Mouse (Mus musculus): Measurements from ENCODE around the gene Gm6169. TPM values are rescaled to one million over a fixed set of nuclear protein-coding genes. Genes with fewer than 3 reads are reported as not detected.
"Not testable (repeated sequence)": the region's sequence is repeated elsewhere in the genome, so short reads cannot be mapped to it uniquely, and the experiment has no call there.

Gm6169 gene
- total and polyA plus RNA-seq, 2 experiments from 2014 or later = 0.65 to 2.1 TPM

DNA sequence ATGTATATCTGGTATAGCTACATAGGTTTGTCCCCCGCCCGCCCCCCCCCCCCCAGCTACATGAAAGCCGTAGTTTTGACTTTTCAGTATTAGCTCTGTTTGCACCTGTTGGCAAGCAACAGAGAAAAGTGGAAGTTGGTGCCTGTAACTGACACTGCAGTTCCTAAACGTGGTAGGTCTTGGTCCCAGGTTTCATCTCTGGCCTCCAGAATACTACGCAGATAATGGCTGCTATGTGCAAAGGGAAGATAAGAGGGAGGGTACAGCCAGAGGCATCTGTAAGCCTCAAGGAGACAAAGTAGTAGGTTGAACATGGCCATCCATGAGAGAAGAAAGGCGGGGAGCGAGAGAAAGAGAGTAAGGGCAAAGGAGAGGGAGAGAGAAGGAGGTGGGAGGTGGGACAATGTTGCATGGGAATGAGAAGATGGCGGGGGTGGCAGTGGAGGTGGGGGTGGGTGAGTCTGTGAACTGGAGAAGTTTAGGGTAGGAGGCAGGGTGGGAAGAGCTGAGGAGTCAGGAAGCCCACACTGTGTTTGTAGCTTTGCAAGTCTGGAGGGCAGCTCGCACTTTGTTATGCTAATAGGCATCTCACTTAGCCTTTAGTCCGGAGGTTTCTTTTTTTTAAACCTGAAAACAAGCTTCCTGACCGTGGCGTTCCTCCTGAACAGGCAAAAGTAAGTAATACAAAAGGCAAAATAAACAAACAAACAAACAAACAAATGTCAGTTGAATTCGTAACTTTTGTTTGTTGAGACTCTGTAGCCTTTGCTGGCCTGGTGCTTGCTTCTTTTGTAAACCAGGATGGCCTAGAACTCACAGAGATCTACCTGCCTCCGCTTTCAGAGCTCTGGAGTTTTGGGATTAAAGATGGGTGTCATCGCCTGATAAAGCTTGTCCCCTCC lies 32.1 kb downstream of the Gm6169 start, which contains the start of gene Fam169a:
Gene Fam169a, plus strand, starts transcription at position 638 of the 902 bp plus-strand sequence.
- Histone ChIP-seq H3K4me1 (ENCODE audit: control insufficient read depth, insufficient read depth) (no peaks in the 10 kb centered on the region), H3K4me3 (ENCODE audit: low read depth, low read length) (no peak within 1 kb of the TSS), H3K4me2 (ENCODE audit: low read depth, low read length) (no peak within 1 kb of the TSS), H3K9me3 (replicated peaks; ENCODE audit: control insufficient read depth, low read length) (no peaks in the 10 kb centered on the region), H3K27me3 (ENCODE audit: control insufficient read depth, insufficient read depth, low read length) (peaks cover 15% of the 10 kb centered on the region), H3K36me3 (replicated peaks; ENCODE audit: control insufficient read depth, insufficient read depth, low read length) (no peaks in the 10 kb centered on the region), H3K27ac (ENCODE audit: low read depth) (no peak within 1 kb of the TSS), H3K9ac (replicated peaks; ENCODE audit: low read depth, low read length) (no peak within 1 kb of the TSS)
- ATAC-seq (ENCODE audit: insufficient read depth, low read depth) = no peak
- TF ChIP-seq EP300 (IDR thresholded peaks at IDR 0.05; ENCODE audit: low read depth) = no peak
- TF ChIP-seq CTCF (IDR thresholded peaks at IDR 0.05; ENCODE audit: low read depth) = no peak
- WGBS = 68% methylated on average over 15 of the region's 15 CpGs
- DNase-seq (ENCODE audit: low spot score) = no peak

DNA sequence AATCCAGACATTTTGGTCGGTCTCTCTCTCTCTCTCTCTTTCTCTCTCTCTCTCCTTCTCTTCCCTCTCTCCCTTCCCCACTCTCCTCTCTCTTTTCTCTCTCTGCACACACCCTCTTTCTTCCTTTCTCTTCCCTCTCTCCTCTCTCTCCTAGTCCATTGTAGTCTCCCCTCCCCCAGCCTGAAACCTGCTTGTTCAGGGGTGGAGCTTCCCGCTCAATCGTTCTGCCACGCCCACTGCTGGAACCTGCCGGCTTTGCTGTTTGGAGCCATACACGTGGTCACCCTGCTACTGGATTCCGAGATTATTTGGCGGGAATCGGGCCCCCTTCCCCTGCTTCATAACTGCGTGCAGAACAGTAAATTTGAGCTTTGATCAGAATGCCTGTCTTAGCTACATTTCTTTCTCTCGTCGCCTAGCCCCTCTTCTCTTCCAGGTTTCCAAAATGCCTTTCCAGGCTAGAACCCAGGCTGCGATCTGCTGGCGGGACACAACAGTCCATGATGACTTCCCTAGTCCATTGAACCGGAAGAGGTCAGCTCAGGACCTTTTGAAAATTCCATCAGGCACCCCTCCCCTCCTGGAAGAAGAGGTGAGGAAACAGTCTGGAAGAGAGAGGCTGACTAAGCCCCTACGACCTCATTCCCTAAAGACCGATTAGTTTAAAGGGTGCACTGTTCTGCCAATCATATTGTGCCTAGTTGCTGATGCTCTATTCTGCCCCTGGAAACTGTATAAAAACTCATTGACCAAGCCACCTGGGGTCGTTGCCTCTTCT lies 34.0 kb downstream of the Gm6169 start:
- not testable (repeated sequence) for ATAC-seq (ENCODE audit: insufficient read depth, low read depth); H3K9me3 ChIP-seq (replicated peaks; ENCODE audit: control insufficient read depth, low read length); H3K4me1 ChIP-seq (ENCODE audit: control insufficient read depth, insufficient read depth); H3K4me3 ChIP-seq (ENCODE audit: low read depth, low read length); H3K9ac ChIP-seq (replicated peaks; ENCODE audit: low read depth, low read length); DNase-seq (ENCODE audit: low spot score); H3K27me3 ChIP-seq (ENCODE audit: control insufficient read depth, insufficient read depth, low read length); H3K4me2 ChIP-seq (ENCODE audit: low read depth, low read length); H3K27ac ChIP-seq (ENCODE audit: low read depth); H3K36me3 ChIP-seq (replicated peaks; ENCODE audit: control insufficient read depth, insufficient read depth, low read length)
- WGBS = 49% methylated on average over 18 of the region's 18 CpGs

DNA sequence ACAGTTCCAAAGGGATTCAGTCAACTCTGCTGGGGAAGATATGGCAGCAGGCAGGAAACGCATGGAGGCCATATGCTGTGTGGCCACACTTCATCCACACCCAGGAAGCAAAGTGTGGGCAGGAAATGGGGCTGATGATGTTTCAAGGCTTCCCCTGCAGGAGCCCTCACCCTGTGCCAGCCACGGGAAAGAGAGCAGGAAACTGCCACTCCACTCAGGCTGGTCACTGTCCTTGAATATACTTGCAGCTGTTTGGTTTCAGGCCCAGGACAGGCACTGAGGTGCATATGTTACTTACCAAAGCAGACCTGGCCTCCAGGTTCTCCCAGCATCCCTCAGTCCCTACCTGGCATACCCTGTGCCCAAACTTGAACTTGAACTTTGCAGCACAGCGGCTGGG lies 34.6 kb downstream of the Gm6169 start:
- no peak overlapping the region for H3K4me3 ChIP-seq (ENCODE audit: low read depth, low read length)
- H3K27ac ChIP-seq (ENCODE audit: low read depth) = no peak overlapping the region
- H3K4me2 ChIP-seq (ENCODE audit: low read depth, low read length) = no peak overlapping the region
- 52% methylated on average over 3 of the region's 3 CpGs for WGBS
- no peaks in the 10 kb centered on the region for H3K9me3 ChIP-seq (replicated peaks; ENCODE audit: control insufficient read depth, low read length)
- peaks cover 2% of the 10 kb centered on the region; the same call in 1 of the 2 replicates for H3K27me3 ChIP-seq (ENCODE audit: control insufficient read depth, insufficient read depth, low read length)
- no peak for TF ChIP-seq EP300 (IDR thresholded peaks at IDR 0.05; ENCODE audit: low read depth)
- no peak for TF ChIP-seq CTCF (IDR thresholded peaks at IDR 0.05; ENCODE audit: low read depth)
- H3K4me1 ChIP-seq (ENCODE audit: control insufficient read depth, insufficient read depth) = no peaks in the 10 kb centered on the region
- ATAC-seq (ENCODE audit: insufficient read depth, low read depth) (no peak), DNase-seq (ENCODE audit: low spot score) (no peak)
- H3K36me3 ChIP-seq (replicated peaks; ENCODE audit: control insufficient read depth, insufficient read depth, low read length) = no peaks in the 10 kb centered on the region
- no peak overlapping the region for H3K9ac ChIP-seq (replicated peaks; ENCODE audit: low read depth, low read length)

DNA sequence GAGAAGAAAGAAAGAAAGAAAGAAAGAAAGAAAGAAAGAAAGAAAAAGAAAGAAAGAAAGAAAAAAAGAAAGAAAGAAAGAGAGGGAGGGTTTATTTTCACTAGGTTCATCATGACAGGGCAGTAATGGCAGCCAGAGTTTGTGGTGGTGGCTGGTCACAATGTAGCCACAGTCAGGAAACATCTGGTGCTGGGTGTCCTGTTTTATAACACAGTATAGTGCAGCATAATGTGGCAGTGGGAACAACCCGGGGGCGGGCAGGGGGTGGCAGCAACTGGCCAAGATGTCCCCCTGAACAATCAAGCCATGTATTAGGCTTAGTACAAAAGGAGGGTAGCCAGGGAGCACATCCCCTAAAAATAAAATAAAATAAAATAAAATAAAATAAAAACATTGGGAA lies 35.6 kb downstream of the Gm6169 start:
- Histone ChIP-seq H3K27me3 (ENCODE audit: control insufficient read depth, insufficient read depth, low read length) (no peaks in the 10 kb centered on the region), H3K4me3 (ENCODE audit: low read depth, low read length) (no peak overlapping the region), H3K9me3 (replicated peaks; ENCODE audit: control insufficient read depth, low read length) (no peaks in the 10 kb centered on the region), H3K36me3 (replicated peaks; ENCODE audit: control insufficient read depth, insufficient read depth, low read length) (no peaks in the 10 kb centered on the region), H3K4me1 (ENCODE audit: control insufficient read depth, insufficient read depth) (no peaks in the 10 kb centered on the region), H3K4me2 (ENCODE audit: low read depth, low read length) (no peak overlapping the region), H3K27ac (ENCODE audit: low read depth) (no peak overlapping the region), H3K9ac (replicated peaks; ENCODE audit: low read depth, low read length) (no peak overlapping the region)
- no peak for TF ChIP-seq CTCF (IDR thresholded peaks at IDR 0.05; ENCODE audit: low read depth)
- no peak for TF ChIP-seq EP300 (IDR thresholded peaks at IDR 0.05; ENCODE audit: low read depth)
- no peak for DNase-seq (ENCODE audit: low spot score)
- no peak for ATAC-seq (ENCODE audit: insufficient read depth, low read depth)
- 60% methylated on average over 2 of the region's 2 CpGs for WGBS

DNA sequence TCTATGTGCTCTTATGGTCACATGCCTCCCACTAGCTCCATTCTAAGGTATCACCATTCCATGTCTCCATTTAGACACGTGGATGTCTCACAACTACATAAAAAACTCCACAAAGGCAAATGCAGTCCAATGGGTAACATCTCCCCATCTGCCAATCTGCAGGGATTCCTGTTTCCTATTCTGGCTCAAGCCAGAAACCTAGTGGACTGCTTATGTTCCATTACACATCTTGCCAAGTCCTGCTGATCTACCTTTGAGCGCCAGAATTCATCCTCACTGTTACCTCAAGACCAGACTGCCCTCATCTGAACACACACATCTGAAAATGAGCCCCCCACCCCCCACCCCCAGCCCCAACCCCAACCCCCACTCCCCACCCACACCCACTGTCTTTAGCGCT lies 36.9 kb downstream of the Gm6169 start:
- no peak for ATAC-seq (ENCODE audit: insufficient read depth, low read depth)
- Histone ChIP-seq H3K36me3 (replicated peaks; ENCODE audit: control insufficient read depth, insufficient read depth, low read length) (no peaks in the 10 kb centered on the region), H3K27me3 (ENCODE audit: control insufficient read depth, insufficient read depth, low read length) (no peaks in the 10 kb centered on the region), H3K9ac (replicated peaks; ENCODE audit: low read depth, low read length) (no peak overlapping the region), H3K27ac (ENCODE audit: low read depth) (no peak overlapping the region), H3K4me1 (ENCODE audit: control insufficient read depth, insufficient read depth) (no peaks in the 10 kb centered on the region), H3K9me3 (replicated peaks; ENCODE audit: control insufficient read depth, low read length) (no peaks in the 10 kb centered on the region), H3K4me3 (ENCODE audit: low read depth, low read length) (no peak overlapping the region), H3K4me2 (ENCODE audit: low read depth, low read length) (no peak overlapping the region)
- WGBS = 90% methylated on average over 3 of the region's 3 CpGs
- DNase-seq (ENCODE audit: low spot score) = no peak
- TF ChIP-seq EP300 (IDR thresholded peaks at IDR 0.05; ENCODE audit: low read depth) = no peak
- no peak for TF ChIP-seq CTCF (IDR thresholded peaks at IDR 0.05; ENCODE audit: low read depth)

Data from heart, postnatal 0 days (tissue).